Mouse (Mus musculus) embryonic fibroblast, embryonic 13.5 days (primary cell): Measurements from ENCODE around the gene Snrpg.

Experiments used
- CTCF ChIP-seq: IDR thresholded peaks from 2 replicates; pipeline ENCODE4 v1.5.1; 2011; ENCODE audit warnings: mild to moderate bottlenecking, control low read depth, low read length, moderate library complexity, borderline replicate concordance; ENCODE audit not compliant: insufficient read depth
- POLR2A ChIP-seq: IDR thresholded peaks from 2 replicates; pipeline ENCODE4 v1.6.1; 2011; ENCODE audit warnings: low read depth, mild to moderate bottlenecking, control low read depth, low read length, moderate library complexity

- TF ChIP-seq POLR2A: no peak
- TF ChIP-seq CTCF: no peak
Measured at GRCm38 (mm10) chr6:86373556-86373955, 2.5 kb downstream of the Snrpg start.
